Mouse (Mus musculus) monocyte, adult 59 days (primary cell): ENCODE results near the gene Cldn34b4. TPM values are rescaled to one million over a fixed set of nuclear protein-coding genes. Genes with fewer than 3 reads are reported as not detected.

Source experiments
- total RNA-seq, 2 experiments: library from RNA; stranded (reverse); gene quantifications; one replicate each; pipeline ENCODE4 v1.2.4; 2023

Cldn34b4 gene
- not detected for total RNA-seq

DNA sequence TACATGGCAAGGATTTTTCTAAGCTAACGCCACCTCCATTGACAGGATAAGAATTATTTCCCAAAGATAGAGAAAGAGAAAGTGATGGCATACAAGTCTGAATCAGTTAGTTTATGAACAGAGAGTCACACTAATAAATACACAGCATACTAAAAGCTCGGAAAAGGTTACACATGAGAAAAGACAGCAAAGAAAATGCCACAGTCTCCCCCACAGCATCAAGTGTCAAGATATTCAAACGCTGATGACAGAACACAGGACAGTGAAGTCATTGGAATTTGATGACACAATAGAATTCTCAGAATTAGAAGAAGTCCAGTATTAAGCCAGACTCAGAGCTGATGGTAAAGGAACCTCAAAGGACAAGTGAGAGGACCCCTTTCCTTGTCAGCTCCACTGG is at the start of gene Cldn34b4:
Gene Cldn34b4 (plus strand): TSS at position 301 of the 400 bp plus-strand sequence.

Other genes starting within 250 kb of the Cldn34b4 start
- gene Cldn34b3, start 129.0 kb upstream of the Cldn34b4 start, total RNA-seq: not detected
- not detected for gene Cldn34d, start 209.6 kb downstream of the Cldn34b4 start, total RNA-seq